Mouse (Mus musculus) liver, embryonic 15.5 days (tissue): ENCODE data around the gene Grin2d. TPM values are rescaled to one million over a fixed set of nuclear protein-coding genes. Genes with fewer than 3 reads are reported as not detected.

Experiments used
- ATAC-seq: fragments of 200-750 bp; cut with Nextera tagmentation; 2 replicates; pipeline ENCODE4 v1.8.0; 2017; ENCODE audit warnings: moderate number of reproducible peaks, mild to moderate bottlenecking, moderate library complexity; ENCODE audit not compliant: insufficient read depth
- H3K27ac ChIP-seq: fragments of 300-500 bp; sonication (generic); replicated peaks from 2 replicates; pipeline ENCODE4 v1.5.1; 2015; ENCODE audit warnings: mild to moderate bottlenecking, inconsistent platforms
- H3K27me3 ChIP-seq: fragments of 300-500 bp; sonication (generic); 2 replicates; pipeline ENCODE4 v1.6.1; 2015; ENCODE audit warnings: mild to moderate bottlenecking, inconsistent platforms
- H3K36me3 ChIP-seq: fragments of 300-500 bp; sonication (generic); replicated peaks from 2 replicates; pipeline ENCODE4 v1.6.1; 2015; ENCODE audit warnings: moderate library complexity, mild to moderate bottlenecking, inconsistent platforms
- H3K4me1 ChIP-seq: fragments of 300-500 bp; sonication (generic); replicated peaks from 2 replicates; pipeline ENCODE4 v1.6.1; 2015; ENCODE audit warnings: inconsistent platforms
- H3K4me2 ChIP-seq: fragments of 300-500 bp; sonication (generic); 2 replicates; pipeline ENCODE4 v1.6.1; 2015; ENCODE audit warnings: moderate library complexity, mild to moderate bottlenecking, inconsistent platforms
- H3K4me3 ChIP-seq: fragments of 300-500 bp; sonication (generic); replicated peaks from 2 replicates; pipeline ENCODE4 v1.5.1; 2015; ENCODE audit warnings: mild to moderate bottlenecking, inconsistent platforms
- H3K9ac ChIP-seq: fragments of 300-500 bp; sonication (generic); 2 replicates; pipeline ENCODE4 v1.6.1; 2015; ENCODE audit warnings: moderate library complexity, mild to moderate bottlenecking, inconsistent platforms
- H3K9me3 ChIP-seq: fragments of 300-500 bp; sonication (generic); replicated peaks from 2 replicates; pipeline ENCODE4 v1.6.1; 2016; ENCODE audit warnings: inconsistent platforms
- WGBS: fragments of 180-500 bp; shearing (Covaris S2); methylation state at CpG from one replicate; pipeline ENCODE4 v1.1.7; 2015; ENCODE audit warnings: mixed read lengths; ENCODE audit not compliant: insufficient replicate concordance; 5-methylcytosine and 5-hydroxymethylcytosine counted together
- polyA plus RNA-seq: library from polyadenylated mRNA; unstranded; fragments of >200 nt; fragmentation: Nextera tagmentation; extraction: Ambion mirVana; gene quantifications from 2 replicates; pipeline ENCODE4 v1.2.1, GENCODE M21; 2015

Gene Grin2d
- polyA plus RNA-seq, 1 experiment from 2014 or later: 0.05 TPM

DNA sequence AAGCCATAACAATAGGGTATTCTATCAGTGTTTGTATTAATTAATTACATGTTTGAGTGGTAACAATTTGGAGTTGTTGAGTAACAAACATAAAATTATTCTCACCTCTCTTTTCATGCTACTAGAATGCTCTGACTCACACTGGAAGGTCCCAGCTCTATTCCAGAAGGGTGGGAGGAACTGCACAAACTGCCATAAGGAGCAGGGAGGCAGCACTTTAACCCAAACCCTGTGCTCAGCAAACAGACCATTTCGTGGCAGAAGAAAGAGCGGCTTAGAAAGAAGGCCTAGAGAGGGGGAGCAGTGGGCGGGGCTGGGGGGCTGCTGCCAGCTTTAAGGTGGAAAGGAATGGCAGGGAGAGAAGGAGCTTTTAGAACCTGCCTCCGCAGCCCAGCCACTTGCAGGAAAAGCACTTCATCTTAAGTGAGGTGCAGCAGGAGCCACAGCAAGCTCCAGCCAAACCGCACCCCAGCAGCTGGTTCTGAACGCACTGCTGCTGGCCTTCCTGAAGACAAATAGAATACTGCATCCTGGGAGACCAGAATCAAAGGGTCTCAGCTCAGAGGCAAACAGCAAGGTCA is 29.6 kb downstream of the Grin2d start:
- no peak overlapping the region for H3K9ac ChIP-seq
- WGBS: 27% methylated on average over 6 of the region's 6 CpGs
- no peaks in the 10 kb centered on the region for H3K4me1 ChIP-seq
- H3K27me3 ChIP-seq: peaks cover 29% of the 10 kb centered on the region
- no peaks in the 10 kb centered on the region for H3K36me3 ChIP-seq
- H3K9me3 ChIP-seq: no peaks in the 10 kb centered on the region
- no peak overlapping the region for H3K4me2 ChIP-seq
- no peak overlapping the region for H3K4me3 ChIP-seq
- no peak for ATAC-seq
- no peak overlapping the region for H3K27ac ChIP-seq

DNA sequence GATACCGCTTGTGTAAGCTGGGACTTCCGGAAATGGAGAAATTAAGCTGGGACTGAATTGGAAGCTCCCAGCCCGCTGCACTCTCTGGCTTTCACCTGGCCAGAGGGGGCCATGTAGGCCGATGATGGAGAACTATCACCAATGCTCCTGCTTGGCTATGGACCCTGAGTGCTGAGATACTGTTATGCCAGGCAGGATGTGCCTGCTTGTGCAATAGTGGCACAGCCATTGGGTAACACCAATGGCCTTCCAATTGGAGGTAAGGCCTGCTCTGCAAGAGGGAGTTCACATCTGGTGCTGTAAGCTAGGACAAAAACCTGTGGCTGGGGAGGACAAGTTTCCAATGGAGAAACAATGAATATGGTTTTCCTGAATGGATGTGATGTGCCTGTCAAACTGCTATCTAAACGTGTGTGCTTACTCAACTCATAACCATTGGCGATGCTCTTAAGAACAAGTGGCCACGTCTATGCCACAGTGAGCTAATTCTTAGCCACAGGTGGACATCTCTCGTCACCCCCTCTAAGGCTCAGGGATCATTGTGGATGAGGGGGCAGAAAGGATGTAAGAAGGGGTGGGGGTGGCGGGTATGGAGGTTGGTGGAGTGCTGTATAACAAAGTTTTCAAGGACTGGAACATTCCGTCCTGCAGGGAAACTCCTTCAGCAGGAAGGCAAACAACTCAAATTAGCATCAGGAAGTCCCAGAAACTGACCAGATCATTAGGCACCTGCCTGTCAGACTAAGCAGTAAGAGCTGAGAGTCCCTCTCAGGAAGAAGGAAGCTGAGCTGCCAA is 35.0 kb downstream of the Grin2d start:
- WGBS: 62% methylated on average over 10 of the region's 10 CpGs
- Histone ChIP-seq H3K4me1 (no peaks in the 10 kb centered on the region), H3K9ac (no peak overlapping the region), H3K4me3 (no peak overlapping the region), H3K36me3 (no peaks in the 10 kb centered on the region), H3K27me3 (peaks cover 40% of the 10 kb centered on the region), H3K9me3 (no peaks in the 10 kb centered on the region), H3K4me2 (no peak overlapping the region), H3K27ac (no peak overlapping the region)
- no peak for ATAC-seq

DNA sequence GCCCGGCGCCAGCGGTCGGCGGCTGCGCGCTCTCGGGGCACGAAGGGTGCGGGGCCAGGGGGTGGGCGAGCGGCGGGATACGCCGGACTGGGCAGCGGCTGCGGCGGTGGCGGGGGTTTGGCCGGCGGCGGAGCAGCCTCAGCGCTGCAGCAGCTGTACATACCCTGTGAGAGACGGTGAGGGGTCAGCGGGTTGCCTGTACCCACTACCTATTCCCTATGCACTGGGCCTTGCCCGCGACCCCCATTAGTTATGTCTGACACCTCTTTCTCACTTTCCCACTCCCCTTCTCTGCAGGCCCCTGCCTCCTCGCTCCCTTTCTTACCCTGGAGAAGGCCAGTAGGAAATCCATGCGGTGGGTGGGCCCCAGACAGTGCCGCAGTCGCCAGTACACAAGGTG is 44.3 kb downstream of the Grin2d start:
- no peak overlapping the region for H3K9ac ChIP-seq
- no peaks in the 10 kb centered on the region for H3K9me3 ChIP-seq
- H3K36me3 ChIP-seq: no peaks in the 10 kb centered on the region; the same call in 1 of the 2 replicates
- H3K27me3 ChIP-seq: peaks cover 71% of the 10 kb centered on the region
- H3K4me3 ChIP-seq: peak overlapping the region; percentile 37
- H3K27ac ChIP-seq: no peak overlapping the region
- peaks cover 39% of the 10 kb centered on the region for H3K4me1 ChIP-seq
- WGBS: 10% methylated on average over 31 of the region's 31 CpGs
- no peak for ATAC-seq
- peak overlapping the region; percentile 52 for H3K4me2 ChIP-seq

DNA sequence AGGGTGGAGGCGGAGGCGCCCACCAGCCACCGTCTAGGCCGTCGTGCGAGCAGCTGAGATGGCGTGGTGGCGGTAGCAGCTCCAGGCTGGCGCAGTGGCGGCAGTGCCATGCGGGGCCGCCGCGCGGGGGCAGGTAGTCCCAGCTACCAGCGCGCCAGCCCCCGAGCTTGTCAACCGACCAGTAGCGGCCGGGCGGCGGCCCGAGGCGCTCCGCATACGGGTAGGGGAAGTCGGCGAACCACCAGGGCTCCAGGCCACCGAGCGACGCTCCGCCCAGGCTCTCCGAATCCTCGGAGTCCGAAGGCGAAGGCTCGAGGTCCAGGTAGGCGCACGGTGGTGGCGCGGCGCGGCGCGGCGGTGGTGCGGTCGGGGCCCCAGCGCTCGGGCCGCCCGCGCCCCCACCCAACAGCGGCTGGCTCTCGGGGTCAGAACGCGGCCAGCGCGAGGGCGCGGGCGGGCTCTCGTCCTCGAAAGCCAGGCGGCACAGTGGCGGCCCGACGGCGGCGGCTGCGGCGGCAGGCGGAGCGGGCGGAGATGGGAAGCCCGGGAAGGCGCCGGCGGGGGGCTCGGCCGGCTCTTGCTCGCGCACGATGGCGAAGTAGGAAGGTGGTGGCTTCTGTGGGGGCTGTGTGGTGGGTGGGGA is 44.9 kb downstream of the Grin2d start:
- ATAC-seq: no peak
- Histone ChIP-seq H3K9ac (no peak overlapping the region), H3K9me3 (no peaks in the 10 kb centered on the region), H3K4me3 (peak overlapping the region; percentile 37), H3K27me3 (peaks cover 71% of the 10 kb centered on the region), H3K4me2 (peak overlapping the region; percentile 52), H3K36me3 (peaks cover 4% of the 10 kb centered on the region), H3K27ac (no peak overlapping the region), H3K4me1 (peaks cover 39% of the 10 kb centered on the region)
- WGBS: 1% methylated on average over 86 of the region's 86 CpGs

DNA sequence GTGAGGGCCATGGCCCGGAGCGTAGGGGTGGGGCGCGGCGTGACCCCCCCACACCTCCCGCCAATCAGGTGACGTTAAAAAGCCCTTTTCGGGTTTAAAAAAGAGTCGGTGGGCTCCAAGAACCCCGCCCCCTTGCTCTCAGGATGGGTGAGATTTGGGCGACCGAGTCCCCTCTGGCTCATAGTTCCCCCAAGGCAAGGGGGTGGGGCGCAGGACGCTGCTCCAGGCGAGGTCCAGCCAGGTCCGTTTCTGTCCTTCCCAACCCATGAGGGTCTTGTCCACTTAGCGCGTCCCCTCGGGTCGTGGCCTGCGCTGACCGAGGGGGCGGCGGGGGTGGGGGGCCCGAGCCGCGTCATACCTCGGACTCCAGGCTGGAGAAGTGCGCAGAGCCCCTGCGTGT is 45.8 kb downstream of the Grin2d start:
- H3K4me3 ChIP-seq: peak overlapping the region; percentile 37
- H3K27me3 ChIP-seq: peaks cover 65% of the 10 kb centered on the region
- peak overlapping the region; percentile 52 for H3K4me2 ChIP-seq
- WGBS: 10% methylated on average over 30 of the region's 30 CpGs
- H3K4me1 ChIP-seq: peaks cover 39% of the 10 kb centered on the region
- H3K36me3 ChIP-seq: peaks cover 12% of the 10 kb centered on the region
- H3K9me3 ChIP-seq: no peaks in the 10 kb centered on the region
- no peak overlapping the region for H3K9ac ChIP-seq
- no peak overlapping the region for H3K27ac ChIP-seq
- no peak for ATAC-seq

DNA sequence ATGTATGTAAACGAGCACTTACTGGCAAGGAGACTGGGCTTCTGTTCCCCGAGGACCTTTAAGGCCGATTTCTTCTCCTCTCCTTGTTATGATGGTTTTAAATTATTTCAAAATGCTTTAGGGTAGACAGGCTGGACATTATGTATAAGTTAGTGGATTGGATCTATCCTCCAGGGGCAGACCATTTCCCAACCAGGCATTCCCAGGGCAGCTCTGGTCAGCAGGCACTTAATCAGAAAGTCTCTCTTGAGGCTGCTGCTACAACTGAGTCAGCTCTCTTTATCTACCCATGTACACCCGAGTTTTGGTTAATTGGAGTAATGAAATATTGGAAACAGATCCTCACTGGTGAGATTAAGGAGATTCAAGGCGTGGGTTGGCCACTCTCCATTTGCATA is 47.1 kb downstream of the Grin2d start:
- Histone ChIP-seq H3K27ac (no peak overlapping the region), H3K4me2 (peak overlapping the region; percentile 83), H3K4me1 (peaks cover 39% of the 10 kb centered on the region), H3K27me3 (peaks cover 54% of the 10 kb centered on the region), H3K36me3 (peaks cover 25% of the 10 kb centered on the region), H3K9me3 (no peaks in the 10 kb centered on the region), H3K9ac (0 out of 2 replicates have a peak overlapping the region, but pooled peaks have one; percentile 58), H3K4me3 (peak overlapping the region; percentile 79)
- 14% methylated on average over 5 of the region's 5 CpGs for WGBS
- no peak for ATAC-seq

DNA sequence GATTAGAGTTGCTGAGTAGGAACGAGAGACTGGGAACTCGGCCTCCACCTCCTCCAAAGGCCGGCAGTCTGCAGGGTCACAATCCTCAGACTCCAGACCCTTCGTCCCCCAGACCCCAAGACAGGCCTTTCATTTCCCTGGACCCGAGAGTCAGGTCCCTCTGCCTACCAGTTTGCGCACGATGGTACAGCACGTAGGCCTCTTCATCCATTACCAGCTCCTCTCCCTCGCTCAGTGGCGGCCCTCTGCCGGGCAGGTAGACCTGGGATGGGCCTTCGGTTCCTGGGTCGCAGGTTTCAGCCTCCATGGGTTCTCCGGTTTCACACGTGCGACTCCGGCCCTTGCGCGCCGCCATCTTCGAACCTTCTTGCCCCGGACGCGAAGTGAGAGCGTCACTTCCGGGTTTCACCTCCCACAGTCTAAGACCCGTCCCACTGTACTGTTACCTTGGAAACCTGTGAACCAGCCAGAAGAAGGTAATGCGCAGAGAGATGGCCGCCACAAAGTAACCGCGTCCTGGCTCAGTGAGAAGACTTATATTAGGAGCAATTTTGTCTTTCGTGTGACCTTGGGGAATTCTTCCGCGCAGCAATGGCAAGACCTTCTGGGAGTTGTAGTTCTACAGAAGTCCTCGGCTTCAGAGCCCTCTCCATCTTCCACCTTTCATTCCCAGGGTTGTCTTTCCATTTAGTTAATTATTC is 47.6 kb downstream of the Grin2d start, which contains the start of gene Grwd1:
Grwd1 (minus strand) TSS at position 518 of the 701 bp plus-strand sequence.
- ATAC-seq: peak; percentile 72
- H3K36me3 ChIP-seq: peaks cover 31% of the 10 kb centered on the region
- H3K9me3 ChIP-seq: no peaks in the 10 kb centered on the region
- peaks cover 39% of the 10 kb centered on the region for H3K4me1 ChIP-seq
- peak within 1 kb of the TSS; percentile 83 for H3K4me2 ChIP-seq
- peak within 1 kb of the TSS; percentile 58 for H3K9ac ChIP-seq
- peaks cover 49% of the 10 kb centered on the region for H3K27me3 ChIP-seq
- WGBS: under 1% methylated on average over 35 of the region's 35 CpGs
- H3K4me3 ChIP-seq: peak within 1 kb of the TSS; percentile 79
- no peak within 1 kb of the TSS for H3K27ac ChIP-seq

DNA sequence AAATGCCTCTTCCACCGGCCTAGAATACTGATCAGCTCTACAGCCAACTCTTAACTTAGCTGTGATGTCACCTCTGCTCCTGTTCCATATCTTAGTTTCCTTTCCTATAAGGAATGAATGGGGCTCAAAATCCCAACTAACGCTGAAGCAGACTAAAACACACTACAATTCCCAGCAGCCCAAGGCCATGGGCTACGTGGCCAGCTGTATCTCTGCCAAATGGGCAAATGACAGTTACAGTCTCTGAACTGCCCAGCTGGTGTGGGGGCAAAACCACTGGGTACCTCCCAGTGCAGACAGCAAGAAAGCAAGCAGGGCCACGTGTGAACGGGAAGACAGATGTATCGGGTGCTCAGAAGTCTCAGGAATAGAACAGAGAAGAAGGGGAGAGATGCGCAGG is 51.5 kb downstream of the Grin2d start:
- H3K36me3 ChIP-seq: peaks cover 50% of the 10 kb centered on the region
- no peaks in the 10 kb centered on the region for H3K9me3 ChIP-seq
- no peak overlapping the region for H3K4me3 ChIP-seq
- no peak overlapping the region for H3K27ac ChIP-seq
- ATAC-seq: no peak
- H3K9ac ChIP-seq: no peak overlapping the region
- WGBS: 71% methylated on average over 7 of the region's 7 CpGs
- peaks cover 9% of the 10 kb centered on the region for H3K27me3 ChIP-seq
- peaks cover 20% of the 10 kb centered on the region for H3K4me1 ChIP-seq
- H3K4me2 ChIP-seq: no peak overlapping the region

DNA sequence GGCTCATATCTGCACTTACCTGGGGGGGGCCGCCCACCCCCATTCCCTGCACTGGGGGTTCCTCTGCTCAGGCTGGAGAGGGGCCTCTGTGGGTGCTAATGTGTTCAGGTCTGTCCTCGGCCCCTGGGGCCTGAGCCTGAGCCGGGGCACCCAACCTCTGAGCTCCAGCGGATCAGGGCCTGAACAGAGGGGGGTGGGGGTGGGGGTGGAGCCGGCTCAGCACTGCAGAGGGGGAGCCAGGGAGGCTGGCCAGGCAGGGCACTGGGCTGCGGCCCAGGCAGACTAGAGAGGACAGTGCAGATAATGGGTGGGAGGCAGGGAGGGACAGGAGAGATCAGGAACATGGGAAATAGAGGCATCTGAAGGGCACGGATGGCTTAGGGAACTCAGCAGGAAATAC is 53.6 kb downstream of the Grin2d start, which contains the start of gene Kcnj14:
Kcnj14 (minus strand) TSS at position 185 of the 400 bp plus-strand sequence.
- Histone ChIP-seq H3K27ac (no peak within 1 kb of the TSS), H3K27me3 (peaks cover 10% of the 10 kb centered on the region), H3K9me3 (no peaks in the 10 kb centered on the region), H3K9ac (no peak within 1 kb of the TSS), H3K4me1 (peaks cover 4% of the 10 kb centered on the region), H3K36me3 (peaks cover 50% of the 10 kb centered on the region), H3K4me3 (no peak within 1 kb of the TSS), H3K4me2 (no peak within 1 kb of the TSS)
- WGBS: 57% methylated on average over 7 of the region's 7 CpGs
- ATAC-seq: no peak

DNA sequence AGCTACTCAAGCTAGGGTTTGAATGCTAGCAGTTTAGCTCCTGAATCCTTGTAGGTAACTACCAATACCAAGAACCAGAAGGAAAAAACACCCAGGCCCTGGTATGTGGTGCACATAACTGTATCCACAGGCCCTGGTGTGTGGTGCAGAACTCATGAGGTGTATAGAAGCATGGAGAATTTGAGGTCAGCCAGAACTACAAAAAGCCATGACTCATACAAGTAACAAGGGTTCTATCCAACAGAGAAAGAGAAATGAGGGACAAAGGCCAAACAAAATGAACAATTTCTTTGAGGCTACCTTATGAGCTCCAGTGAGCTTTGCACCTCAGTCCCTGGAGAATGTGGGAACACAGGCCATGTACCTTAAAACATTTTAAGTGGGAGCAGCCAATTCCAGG is 57.3 kb downstream of the Grin2d start:
- Histone ChIP-seq H3K9me3 (no peaks in the 10 kb centered on the region), H3K27ac (no peak overlapping the region), H3K4me1 (no peaks in the 10 kb centered on the region), H3K4me3 (no peak overlapping the region), H3K9ac (no peak overlapping the region), H3K36me3 (peaks cover 23% of the 10 kb centered on the region), H3K4me2 (no peak overlapping the region), H3K27me3 (peaks cover 21% of the 10 kb centered on the region)
- ATAC-seq: no peak

DNA sequence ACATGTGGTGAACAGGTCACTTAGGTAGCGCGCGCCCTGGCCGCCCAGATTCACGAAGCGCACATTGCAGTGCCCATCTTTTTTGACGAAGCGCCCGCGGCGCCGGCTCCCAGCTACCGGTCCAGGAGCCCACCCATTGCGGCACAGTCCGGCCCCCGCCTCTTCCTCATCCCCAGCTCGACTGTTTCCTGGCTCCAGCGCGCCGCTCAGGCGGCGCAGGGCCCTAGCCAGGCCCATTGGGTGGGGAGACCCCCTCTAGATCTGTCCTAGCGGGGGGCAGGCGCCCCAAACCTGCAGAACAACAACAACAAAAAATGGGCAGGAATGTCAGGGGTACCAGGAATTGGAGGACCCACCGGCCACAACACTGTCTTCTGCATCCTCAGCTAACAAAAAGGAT is 58.3 kb downstream of the Grin2d start:
- Histone ChIP-seq H3K27ac (no peak overlapping the region), H3K4me2 (peak overlapping the region; percentile 18; the same call in 1 of the 2 replicates), H3K36me3 (peaks cover 12% of the 10 kb centered on the region), H3K4me3 (no peak overlapping the region), H3K4me1 (peaks cover 6% of the 10 kb centered on the region), H3K9ac (no peak overlapping the region), H3K9me3 (no peaks in the 10 kb centered on the region), H3K27me3 (peaks cover 21% of the 10 kb centered on the region)
- WGBS: 14% methylated on average over 25 of the region's 25 CpGs
- no peak for ATAC-seq
